Mouse (Mus musculus) limb, embryonic 14.5 days (tissue): ENCODE data around the gene Arhgap20. TPM values are rescaled to one million over a fixed set of nuclear protein-coding genes. Genes with fewer than 3 reads are reported as not detected.
A peak's percentile ranks its signal among the peaks of the same experiment; 100 is the strongest.

Experiments used
- ATAC-seq: fragments of 200-750 bp; cut with Nextera tagmentation; 2 replicates; pipeline ENCODE4 v1.8.0; 2017; ENCODE audit warnings: low read depth, moderate number of reproducible peaks, moderate TSS enrichment; ENCODE audit not compliant: low FRiP score
- DNase-seq: peaks from one replicate; pipeline ENCODE4 v3.0.0-alpha.2; 2015; ENCODE audit warnings: low spot score
- H3K27ac ChIP-seq: fragments of 300-500 bp; sonication (generic); replicated peaks from 2 replicates; pipeline ENCODE4 v1.5.1; 2014; ENCODE audit warnings: low read depth, mild to moderate bottlenecking, low read length, moderate library complexity, mixed read lengths
- H3K27me3 ChIP-seq: fragments of 300-500 bp; sonication (generic); 2 replicates; pipeline ENCODE4 v1.6.1; 2014; ENCODE audit warnings: low read length, mixed read lengths; ENCODE audit not compliant: control insufficient read depth, insufficient read depth
- H3K36me3 ChIP-seq: fragments of 300-500 bp; sonication (generic); 2 replicates; pipeline ENCODE4 v1.6.1; 2014; ENCODE audit warnings: mild to moderate bottlenecking, low read length, moderate library complexity, mixed read lengths; ENCODE audit not compliant: control insufficient read depth, insufficient read depth
- H3K4me1 ChIP-seq: fragments of 300-500 bp; sonication (generic); 2 replicates; pipeline ENCODE4 v1.6.1; 2014; ENCODE audit warnings: antibody characterized with exemption, low read length, mixed read lengths; ENCODE audit not compliant: control insufficient read depth, insufficient read depth
- H3K4me2 ChIP-seq: fragments of 300-500 bp; sonication (generic); replicated peaks from 2 replicates; pipeline ENCODE4 v1.6.1; 2014; ENCODE audit warnings: low read depth, mild to moderate bottlenecking, low read length, moderate library complexity; ENCODE audit not compliant: severe bottlenecking
- H3K4me3 ChIP-seq: fragments of 300-500 bp; sonication (generic); replicated peaks from 2 replicates; pipeline ENCODE4 v1.5.1; 2014; ENCODE audit warnings: low read length
- H3K9ac ChIP-seq: fragments of 300-500 bp; sonication (generic); 2 replicates; pipeline ENCODE4 v1.6.1; 2014; ENCODE audit warnings: mild to moderate bottlenecking, low read depth, low read length, moderate library complexity; ENCODE audit not compliant: severe bottlenecking
- H3K9me3 ChIP-seq: fragments of 300-500 bp; sonication (generic); 2 replicates; pipeline ENCODE4 v1.6.1; 2016; ENCODE audit warnings: low read length; ENCODE audit not compliant: control insufficient read depth
- POLR2A ChIP-seq: fragments of 200-500 bp; IDR thresholded peaks from 2 replicates; pipeline ENCODE4 v1.8.0; 2012; ENCODE audit warnings: inconsistent platforms, mild to moderate bottlenecking, moderate library complexity, borderline replicate concordance; ENCODE audit not compliant: insufficient read depth, insufficient read length; ENCODE audit errors: extremely low read depth
- WGBS: fragments of 180-500 bp; shearing (Covaris S2); extraction: QIAGEN DNeasy Blood & Tissue Kit; methylation state at CpG from one replicate; pipeline ENCODE4 v1.1.7; 2014; 5-methylcytosine and 5-hydroxymethylcytosine counted together
- polyA plus RNA-seq, 2 experiments: library from polyadenylated mRNA; depleted of rRNA in 1 of 2; stranded (reverse) in 1 of 2; unstranded in 1 of 2; fragments of >200 nt; fragmentation: Nextera tagmentation in 1 of 2; extraction: Ambion mirVana in 1 of 2; gene quantifications; 2 replicates each; pipeline versions ENCODE4 v1.2.1 to v1.2.3; 2012 to 2014

Gene Arhgap20
- polyA plus RNA-seq, 2 experiments = 5.8 to 10.9 TPM

DNA sequence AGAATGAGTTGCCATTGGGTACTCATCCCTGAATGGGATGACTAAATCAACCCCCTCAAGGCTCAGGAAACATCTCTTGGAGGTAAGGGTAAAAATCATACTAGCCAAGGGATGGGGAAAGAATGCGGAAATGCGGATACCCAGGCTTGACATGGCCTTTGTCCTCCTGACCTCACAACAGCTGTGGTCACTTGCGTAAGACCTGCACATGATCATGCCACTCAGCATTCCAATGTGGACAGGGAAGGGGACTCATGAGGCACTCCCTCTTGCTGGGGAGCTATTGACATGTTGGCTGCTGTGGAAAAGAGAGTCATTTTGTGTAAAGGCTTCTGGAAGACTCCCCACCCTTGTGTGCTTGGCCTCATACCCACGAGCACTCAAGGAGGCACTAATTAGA, 103.9 kb downstream of the Arhgap20 start:
- ATAC-seq (no peak), DNase-seq (no peak)
- WGBS = 89% methylated on average over 4 of the region's 4 CpGs
- Histone ChIP-seq H3K27me3 (no peaks in the 10 kb centered on the region), H3K4me2 (no peak overlapping the region), H3K9me3 (no peaks in the 10 kb centered on the region), H3K4me1 (no peaks in the 10 kb centered on the region), H3K36me3 (no peaks in the 10 kb centered on the region), H3K27ac (no peak overlapping the region), H3K9ac (no peak overlapping the region), H3K4me3 (no peak overlapping the region)
- TF ChIP-seq POLR2A = no peak

GRCm38 (mm10) chr9:51874348-51874747, 109.2 kb downstream of the Arhgap20 start:
- no peak overlapping the region for H3K4me2 ChIP-seq
- H3K27ac ChIP-seq = no peak overlapping the region
- no peak for TF ChIP-seq POLR2A
- DNase-seq = no peak
- no peaks in the 10 kb centered on the region for H3K4me1 ChIP-seq
- no peaks in the 10 kb centered on the region for H3K36me3 ChIP-seq
- WGBS = 24% methylated on average over 4 of the region's 4 CpGs
- no peak for ATAC-seq
- H3K9me3 ChIP-seq = no peaks in the 10 kb centered on the region
- no peak overlapping the region for H3K9ac ChIP-seq
- H3K4me3 ChIP-seq = no peak overlapping the region
- no peaks in the 10 kb centered on the region for H3K27me3 ChIP-seq

- Histone ChIP-seq H3K9ac (no peak overlapping the region), H3K4me3 (no peak overlapping the region), H3K36me3 (no peaks in the 10 kb centered on the region), H3K4me2 (no peak overlapping the region), H3K9me3 (no peaks in the 10 kb centered on the region), H3K4me1 (no peaks in the 10 kb centered on the region), H3K27ac (no peak overlapping the region), H3K27me3 (no peaks in the 10 kb centered on the region)
- DNase-seq (no peak), ATAC-seq (no peak)
- 82% methylated on average over 20 of the region's 20 CpGs for WGBS
- no peak for TF ChIP-seq POLR2A
Measured at GRCm38 (mm10) chr9:51875531-51875930, 110.4 kb downstream of the Arhgap20 start.

GRCm38 (mm10) chr9:51881386-51881785, 116.2 kb downstream of the Arhgap20 start:
- Histone ChIP-seq H3K4me1 (0 out of 2 replicates have a peak, but pooled peaks cover 5% of the 10 kb centered on the region), H3K9ac (no peak overlapping the region), H3K9me3 (no peaks in the 10 kb centered on the region), H3K4me2 (no peak overlapping the region), H3K27me3 (no peaks in the 10 kb centered on the region), H3K4me3 (no peak overlapping the region), H3K36me3 (no peaks in the 10 kb centered on the region), H3K27ac (no peak overlapping the region)
- no peak for TF ChIP-seq POLR2A
- 21% methylated on average over 4 of the region's 4 CpGs for WGBS
- ATAC-seq = peak; percentile 85
- peak; percentile 82 for DNase-seq

- Histone ChIP-seq H3K27me3 (no peaks in the 10 kb centered on the region), H3K9ac (no peak overlapping the region), H3K36me3 (no peaks in the 10 kb centered on the region), H3K4me3 (no peak overlapping the region), H3K27ac (peak overlapping the region; percentile 26; the same call in 1 of the 2 replicates), H3K4me2 (no peak overlapping the region), H3K4me1 (0 out of 2 replicates have a peak, but pooled peaks cover 5% of the 10 kb centered on the region), H3K9me3 (no peaks in the 10 kb centered on the region)
- ATAC-seq = no peak
- 74% methylated on average over 4 of the region's 4 CpGs for WGBS
- no peak for TF ChIP-seq POLR2A
- DNase-seq = no peak
Measured at GRCm38 (mm10) chr9:51881881-51882280, 116.7 kb downstream of the Arhgap20 start.

DNA sequence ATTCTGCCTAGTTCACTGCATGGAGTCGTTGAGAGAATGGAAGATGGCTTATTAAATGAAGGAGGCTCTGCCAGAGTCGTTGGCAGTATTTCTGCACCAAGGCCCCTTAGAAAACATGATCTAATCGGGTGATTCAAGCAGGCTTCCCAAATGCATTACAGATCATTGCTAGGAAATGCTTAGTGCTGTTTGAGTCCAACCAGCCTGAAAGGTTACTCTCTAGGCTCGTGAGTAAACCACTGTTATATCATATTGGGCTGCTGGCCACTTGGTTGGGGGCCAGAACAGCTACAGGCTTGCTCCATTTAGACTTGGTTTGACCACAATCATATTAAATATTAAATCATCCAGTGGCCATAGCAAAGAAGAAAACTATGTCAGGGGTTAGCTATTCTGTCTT, 118.2 kb downstream of the Arhgap20 start:
- Histone ChIP-seq H3K9ac (no peak overlapping the region), H3K9me3 (no peaks in the 10 kb centered on the region), H3K4me2 (no peak overlapping the region), H3K4me1 (0 out of 2 replicates have a peak, but pooled peaks cover 5% of the 10 kb centered on the region), H3K36me3 (no peaks in the 10 kb centered on the region), H3K27me3 (no peaks in the 10 kb centered on the region), H3K27ac (no peak overlapping the region), H3K4me3 (no peak overlapping the region)
- DNase-seq = peak; percentile 60
- TF ChIP-seq POLR2A = no peak
- ATAC-seq = peak; percentile 44; the same call in 1 of the 2 replicates
- WGBS = 54% methylated on average over 4 of the region's 4 CpGs
